Mouse (Mus musculus): ENCODE measurements around the gene Eif3l.

Eif3l gene

DNA sequence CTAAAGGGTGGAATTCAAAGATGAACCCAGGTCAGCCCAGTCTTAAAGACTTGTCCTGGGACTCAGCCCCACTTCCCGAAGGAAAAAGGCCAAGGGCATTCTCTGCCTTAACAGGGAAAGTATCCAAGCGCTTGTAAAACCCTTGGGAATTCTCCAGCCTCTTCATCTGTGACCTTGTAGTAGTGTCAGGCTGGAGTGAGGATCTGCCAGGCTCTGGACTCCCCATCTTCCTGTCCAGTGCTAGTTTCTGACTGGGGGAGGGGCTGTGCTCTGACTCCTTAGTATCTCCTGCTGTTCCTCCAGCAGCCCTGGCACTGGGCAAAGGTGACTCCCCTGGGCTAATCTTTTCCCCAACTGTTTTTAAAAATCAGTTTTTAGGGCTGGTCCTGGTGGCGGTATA lies 21.6 kb downstream of the Eif3l start:
- no peak for DNase-seq

DNA sequence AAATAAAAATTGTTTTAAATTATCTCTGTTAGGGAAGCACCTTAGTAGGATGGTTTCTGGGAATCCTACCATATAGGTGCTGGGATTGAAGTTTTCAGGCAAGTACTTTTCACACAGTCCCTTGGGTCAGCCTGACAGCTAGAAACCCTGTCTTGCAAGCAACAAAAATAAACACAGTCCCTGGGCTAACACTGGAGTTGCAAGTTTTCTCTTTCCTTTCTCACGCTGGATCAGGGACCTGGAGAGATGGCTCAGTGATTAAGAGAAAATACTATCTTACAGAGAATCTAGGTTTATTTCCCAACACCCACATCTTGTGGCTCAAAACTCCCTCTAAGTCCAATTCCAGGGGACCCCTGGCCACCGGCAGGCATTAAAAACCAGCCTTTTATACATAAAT lies 22.2 kb downstream of the Eif3l start:
- DNase-seq = no peak

DNA sequence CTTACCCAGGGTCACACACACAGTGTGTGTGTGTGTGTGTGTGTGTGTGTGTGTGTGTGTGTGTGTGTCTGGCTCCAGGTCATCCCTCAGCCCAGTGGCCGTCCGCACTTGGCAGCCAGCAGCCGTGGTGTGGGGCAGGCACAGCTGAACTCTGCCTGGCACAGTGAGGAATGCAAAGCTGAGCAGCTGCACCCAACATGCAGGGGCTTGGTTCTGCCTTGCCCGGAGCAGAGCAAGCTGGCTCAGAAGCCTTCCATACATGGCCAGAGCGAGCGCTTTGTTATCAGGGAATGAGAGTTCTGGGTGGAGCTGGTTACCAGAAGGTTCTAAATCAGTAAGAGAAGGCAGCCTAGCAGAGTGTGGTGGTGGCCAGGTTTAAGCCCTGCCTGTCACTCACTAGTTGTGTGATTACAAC lies 22.6 kb downstream of the Eif3l start:
- no peak for DNase-seq

DNA sequence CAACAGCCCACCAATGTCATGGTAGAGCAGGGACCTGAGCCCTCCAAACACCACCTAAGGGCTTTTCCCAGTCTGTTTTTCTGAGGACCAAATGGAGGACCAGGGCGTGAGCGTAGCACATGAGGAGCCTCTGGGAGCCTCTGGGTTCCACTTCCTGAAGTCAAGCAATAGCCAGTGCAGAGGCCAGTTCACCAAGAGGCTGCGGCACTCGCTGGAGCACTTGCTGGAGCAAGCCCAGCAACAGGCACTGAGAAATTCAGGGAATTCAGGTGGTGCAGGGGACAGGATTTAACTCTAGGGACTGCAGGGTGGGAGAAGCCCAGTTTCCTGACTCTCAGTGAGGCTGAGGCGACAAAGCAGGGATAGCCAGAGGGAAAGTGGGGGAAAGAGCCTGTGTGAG lies 23.2 kb downstream of the Eif3l start:
- no peak for DNase-seq

DNA sequence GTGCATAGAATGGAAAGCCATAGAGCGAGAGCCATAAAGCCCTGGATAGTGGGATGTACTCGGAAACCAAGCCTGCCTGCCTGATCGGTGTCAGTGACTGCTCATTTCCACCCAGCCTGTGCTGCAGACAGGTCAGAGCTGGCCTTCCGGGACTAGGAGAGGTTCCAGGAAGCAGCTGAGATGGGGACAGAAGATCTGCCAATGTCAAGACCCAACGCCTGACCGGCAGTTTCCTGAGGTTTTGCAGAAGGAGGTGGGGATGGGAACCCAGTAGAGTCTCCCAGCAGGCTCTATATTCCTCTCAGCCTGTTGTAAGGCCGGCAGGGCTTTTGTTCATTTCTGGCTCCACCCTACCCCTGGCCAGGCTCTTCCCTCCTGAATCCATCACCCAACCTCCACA lies 23.9 kb downstream of the Eif3l start:
- DNase-seq = no peak

DNA sequence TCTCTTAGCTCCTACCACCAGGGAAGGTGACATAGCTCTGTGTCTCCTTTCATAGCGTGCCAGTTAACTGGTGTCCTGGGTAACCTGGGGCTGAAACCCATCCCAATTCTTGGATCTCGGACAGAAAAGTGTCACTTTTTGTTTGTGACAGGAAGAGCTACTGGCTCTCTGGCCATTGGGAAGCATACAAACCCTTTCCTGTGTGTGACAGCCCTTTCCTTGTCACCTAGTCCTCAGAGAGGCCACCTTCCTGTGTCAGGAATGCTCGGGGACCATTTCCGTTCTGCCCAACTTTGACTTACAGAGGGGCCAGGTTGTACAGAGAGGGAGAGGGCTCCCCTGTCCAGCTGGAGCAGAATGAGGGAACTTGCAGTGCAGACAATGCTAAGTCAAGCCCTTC lies 24.5 kb downstream of the Eif3l start:
- no peak for DNase-seq

DNA sequence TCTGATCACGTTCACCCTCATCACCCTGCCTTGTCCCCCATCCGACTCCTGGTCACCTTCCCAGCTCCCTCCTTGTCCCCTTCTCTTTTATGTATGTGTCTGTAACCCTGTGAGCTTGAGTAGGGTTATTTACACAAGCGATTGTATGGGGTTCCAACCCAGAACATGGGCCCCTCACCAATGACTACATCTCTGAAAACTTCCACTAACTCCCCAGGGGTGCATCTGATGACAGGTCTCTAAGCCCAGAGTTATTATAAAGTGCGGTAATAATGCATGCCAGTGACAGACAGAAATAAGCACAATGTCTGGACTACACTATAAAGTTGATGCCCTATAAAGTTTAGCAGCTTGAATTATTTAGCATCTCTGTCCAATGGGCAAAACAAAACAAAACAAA lies 25.4 kb downstream of the Eif3l start:
- no peak for DNase-seq

DNA sequence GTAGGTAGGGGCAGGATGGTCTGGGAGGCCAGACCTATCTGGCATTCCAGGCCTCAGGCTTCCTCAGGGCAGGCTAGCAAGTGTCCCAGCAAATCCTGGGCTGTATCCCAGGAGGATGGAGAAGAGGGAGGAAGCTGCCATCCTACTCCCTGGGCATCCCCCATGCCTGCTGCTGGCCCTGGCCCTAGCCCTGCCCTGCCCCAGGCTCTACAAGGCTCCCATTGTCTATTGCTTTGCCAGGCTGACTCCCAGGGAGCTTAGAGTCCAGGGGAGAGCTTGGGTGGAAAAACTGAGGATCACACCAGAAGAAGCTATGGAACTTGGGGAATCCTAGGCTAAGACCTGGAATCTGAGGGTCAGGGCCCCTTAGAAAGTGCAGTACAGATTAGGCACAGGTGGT lies 26.6 kb downstream of the Eif3l start:
- no peak for DNase-seq

DNA sequence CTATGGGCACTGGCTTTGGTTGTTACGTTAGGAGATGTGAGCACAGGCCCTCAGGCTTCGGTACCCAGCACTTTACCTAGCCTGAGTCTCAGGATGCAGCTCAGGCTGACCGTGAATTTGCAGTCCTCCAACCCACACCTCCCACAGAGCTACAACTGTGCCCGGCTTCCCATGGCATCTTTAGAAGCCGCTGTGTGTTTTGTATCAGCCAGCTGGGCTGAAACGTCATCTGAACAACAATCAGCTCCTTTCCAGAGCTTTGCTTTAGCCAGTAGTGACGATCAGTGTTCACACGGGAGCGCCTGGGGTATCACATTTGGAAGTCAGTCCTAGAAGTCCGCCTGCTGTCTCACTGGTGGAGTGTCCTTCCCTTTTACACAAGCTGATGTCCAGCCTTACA lies 28.3 kb downstream of the Eif3l start:
- DNase-seq = no peak

DNA sequence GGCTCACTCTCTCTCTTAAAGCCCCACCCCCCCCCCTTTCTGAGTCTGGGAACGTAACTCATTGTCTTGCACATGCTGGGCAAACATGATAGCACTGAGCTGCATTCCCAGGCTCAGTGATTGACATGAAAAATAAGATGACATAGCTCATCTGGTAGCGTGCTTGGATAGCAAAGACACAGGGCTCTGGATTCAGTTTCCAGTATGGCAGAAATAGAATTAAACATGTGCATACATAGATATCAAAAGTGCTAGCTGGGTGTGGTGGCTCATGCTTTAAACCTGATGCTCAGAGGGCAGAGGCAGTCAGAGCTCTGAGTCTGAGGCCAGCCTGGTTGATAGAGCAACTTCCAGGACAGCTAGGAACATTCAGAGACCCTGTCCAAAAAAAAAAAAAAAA lies 30.8 kb downstream of the Eif3l start:
- no peak for DNase-seq

DNA sequence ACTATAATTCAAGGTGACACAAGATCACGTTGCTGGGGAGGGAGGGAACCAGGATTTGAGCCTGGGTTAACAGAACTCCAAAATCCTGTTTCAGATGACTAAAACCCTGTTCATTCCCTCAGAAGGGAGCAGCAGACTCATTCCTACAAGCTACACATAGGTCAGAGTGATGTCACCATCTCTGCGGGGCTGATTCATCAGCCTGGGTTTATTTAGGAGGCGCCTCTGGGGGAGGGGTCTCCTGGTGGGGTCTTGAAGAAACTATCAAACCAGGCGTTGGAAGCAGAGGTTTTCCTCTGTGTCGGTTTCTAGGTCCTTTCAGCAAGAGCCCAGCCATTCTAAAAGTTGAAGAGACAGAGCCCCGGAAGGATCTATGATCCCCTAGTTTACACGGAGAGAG lies 33.0 kb downstream of the Eif3l start:
- DNase-seq = no peak

DNA sequence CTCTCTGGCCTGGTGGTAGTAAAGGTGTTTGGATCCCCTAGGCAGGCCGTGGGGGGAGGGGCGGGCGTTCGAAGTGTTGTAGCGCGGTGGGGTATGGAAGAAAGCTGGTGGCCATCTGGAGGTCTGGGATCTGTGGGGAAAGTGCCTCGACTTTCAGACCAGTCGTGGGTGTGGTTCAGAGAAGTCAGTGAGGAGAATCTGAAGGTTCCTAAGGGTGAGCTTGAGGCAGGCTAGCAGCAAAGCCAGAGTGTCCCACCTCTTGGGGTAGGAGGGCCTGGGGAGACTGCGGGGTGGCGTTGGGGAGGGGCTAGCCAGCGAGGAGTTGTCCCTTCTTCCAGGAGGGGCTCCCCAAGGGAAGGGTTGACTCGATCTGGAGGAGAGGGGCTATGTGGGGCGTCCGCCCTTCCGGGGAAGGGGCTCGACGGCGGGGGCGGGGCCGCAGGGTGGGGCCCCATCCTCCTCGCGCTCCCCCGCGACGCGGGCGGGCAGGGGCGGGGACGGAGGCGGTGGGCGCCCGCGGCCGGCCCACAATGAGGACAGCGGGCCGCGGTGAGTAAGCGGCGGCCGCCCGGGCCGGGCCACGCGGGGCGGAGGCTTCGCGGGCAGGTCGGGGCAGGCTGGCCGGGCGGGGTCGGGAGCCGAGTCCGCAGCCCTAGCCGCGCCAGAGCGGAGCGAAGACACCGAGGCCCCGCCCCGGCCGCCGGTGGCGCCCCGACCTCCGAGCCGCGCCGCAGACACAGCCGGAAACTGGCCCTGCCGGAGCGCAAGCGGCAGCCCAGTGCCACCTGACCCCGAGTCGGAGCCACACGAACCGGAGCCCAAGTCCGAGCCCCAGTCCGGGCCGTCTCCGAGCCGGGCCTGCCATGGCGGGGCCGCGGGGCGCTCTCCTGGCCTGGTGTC lies 33.7 kb downstream of the Eif3l start, which contains the start of gene Micall1:
Micall1 (plus strand) TSS at position 478 of the 900 bp plus-strand sequence.
- DNase-seq = peak; percentile 81

DNA sequence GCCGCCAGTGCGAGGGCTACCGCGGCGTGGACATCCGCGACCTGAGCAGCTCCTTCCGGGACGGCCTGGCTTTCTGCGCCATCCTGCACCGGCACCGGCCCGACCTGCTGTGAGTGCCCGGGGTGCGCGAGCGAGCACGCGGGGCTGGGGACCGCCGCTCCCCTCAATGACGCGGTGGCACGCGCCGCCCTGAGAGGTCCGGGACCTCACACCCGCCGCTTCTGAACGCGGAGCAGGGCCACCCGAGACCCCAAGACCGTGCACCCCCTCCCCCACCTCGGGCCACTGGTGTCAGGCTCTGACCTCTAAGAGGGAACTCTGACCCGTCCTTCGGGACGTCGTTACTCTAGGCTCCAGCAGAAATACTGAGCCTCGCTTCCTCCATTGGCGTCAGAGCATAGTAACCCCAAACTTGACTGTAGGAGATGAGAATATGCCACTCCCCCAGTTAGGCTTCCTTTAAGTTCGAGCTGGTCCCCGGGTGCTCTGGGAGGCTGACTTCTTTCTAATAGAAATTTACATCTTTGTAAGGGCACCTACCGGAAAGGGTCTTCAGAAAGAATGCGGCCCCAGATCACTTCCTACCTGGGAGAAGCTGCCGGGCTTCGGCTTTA lies 34.4 kb downstream of the Eif3l start:
- DNase-seq = peak; percentile 58

DNA sequence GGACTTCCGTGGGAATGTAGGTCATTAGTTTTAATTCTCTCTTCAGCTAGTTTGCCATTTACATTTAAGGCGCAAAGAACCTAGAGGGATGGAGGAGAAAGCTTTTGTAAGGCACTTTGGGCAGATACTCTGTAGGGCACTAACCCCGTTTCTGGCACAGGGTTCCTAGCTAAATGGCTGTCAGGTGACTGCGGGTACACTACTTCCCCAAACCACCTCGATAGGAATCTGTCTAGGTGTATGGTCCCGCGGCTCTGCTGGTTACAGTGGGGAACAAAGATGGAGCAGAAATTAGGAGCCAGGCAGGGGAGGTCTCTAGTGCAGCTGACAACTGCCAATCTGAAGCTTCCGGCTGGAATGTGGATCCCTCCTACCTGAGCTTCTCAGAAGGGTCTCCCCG lies 35.1 kb downstream of the Eif3l start:
- no peak for DNase-seq

DNA sequence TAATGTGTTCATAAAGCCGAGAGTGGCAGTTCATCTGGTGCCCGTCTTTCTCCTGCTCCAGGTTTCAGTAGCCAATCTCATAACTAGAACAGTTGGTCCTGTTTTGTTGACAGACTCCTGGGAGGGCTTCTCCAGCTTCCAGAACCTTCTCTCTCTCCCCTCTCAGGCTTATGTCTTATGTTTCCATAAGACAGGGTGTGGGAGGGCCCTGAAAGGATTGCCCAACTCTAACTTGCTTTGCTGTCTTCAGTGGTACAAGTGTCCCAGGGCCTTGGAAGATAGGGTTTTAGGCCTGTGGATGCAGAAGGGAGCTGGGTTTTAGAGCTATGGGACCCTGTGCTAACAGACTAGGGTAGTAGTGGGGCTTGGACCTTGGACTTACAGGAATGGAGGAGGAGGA lies 35.5 kb downstream of the Eif3l start:
- no peak for DNase-seq

DNA sequence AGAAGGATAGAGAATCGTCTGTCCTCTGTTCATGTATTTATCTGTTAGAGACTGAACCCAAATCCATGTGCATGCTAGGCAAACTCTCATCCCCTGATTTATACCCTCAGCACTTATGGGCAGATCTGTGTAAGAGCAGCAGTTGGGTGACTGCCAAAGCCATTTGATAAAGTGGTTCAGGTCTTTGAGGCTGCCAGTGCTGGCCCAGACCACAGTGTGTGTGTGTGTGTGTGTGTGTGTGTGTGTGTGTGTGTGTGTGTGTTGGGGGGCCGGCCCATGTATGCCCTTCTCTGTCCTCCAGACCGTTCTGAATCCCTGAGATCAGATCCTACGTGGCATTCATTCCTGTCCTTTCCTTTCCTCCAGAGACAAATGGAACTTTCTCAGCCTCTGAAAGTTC lies 36.8 kb downstream of the Eif3l start:
- no peak for DNase-seq

DNA sequence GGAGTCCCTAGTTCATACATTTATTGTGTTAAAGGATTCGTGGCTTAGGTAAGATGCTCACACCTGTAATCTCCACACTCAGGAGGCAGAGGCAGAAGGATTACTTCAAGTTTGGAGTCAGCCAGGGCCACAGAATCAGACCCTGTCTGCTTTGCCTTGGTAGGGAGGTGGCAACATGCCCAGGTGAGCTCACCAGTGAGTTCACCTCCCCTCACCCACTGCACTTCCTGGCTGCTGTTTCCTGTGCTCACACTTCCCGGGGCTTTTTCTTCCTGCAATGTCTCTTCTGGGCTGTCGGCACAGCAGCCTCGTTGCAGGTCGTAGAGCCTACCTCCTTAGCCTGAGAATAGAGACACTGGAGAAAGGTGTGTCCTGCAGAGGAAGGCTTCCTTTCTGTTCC lies 40.3 kb downstream of the Eif3l start:
- no peak for DNase-seq

DNA sequence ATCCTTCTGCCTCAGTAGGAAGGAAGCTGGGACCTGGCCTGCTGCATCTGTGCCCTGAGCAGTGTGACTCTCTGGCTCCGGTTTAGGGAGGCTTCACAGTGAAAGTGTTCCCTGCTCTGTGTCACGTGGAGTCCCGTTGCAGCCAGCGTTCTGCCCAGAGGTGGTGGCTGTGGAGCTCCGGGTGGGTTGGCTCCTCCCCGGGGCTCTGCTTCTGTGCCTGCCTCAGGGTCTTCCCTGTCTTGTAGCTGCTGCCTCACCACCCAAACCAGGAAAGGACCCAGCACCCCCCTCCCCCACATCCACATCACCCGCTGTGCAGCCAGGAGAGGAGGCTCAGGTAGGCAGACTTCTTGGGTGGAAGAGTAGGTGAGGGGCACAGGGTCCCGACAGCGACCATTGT lies 44.5 kb downstream of the Eif3l start:
- no peak for DNase-seq

DNA sequence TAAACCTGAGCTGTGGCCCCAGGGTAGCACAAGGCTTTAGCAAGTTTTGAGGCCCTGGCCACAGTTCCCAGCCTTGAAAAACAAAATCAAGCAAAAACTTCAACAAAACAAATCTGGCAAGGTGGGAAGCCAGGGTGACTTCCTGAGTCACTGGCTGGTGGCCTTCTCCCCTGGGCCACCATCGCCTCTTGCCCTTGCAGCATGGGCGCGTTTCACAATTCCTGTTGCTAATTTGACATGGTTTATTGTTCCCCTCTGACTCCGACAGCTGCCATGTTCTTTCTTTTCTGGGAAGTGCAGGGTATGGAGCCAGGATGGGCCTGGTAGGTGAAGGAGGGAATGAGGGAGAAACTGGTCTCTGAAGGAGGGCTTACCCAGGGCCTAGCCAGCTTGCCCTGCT lies 47.1 kb downstream of the Eif3l start:
- DNase-seq = no peak

DNA sequence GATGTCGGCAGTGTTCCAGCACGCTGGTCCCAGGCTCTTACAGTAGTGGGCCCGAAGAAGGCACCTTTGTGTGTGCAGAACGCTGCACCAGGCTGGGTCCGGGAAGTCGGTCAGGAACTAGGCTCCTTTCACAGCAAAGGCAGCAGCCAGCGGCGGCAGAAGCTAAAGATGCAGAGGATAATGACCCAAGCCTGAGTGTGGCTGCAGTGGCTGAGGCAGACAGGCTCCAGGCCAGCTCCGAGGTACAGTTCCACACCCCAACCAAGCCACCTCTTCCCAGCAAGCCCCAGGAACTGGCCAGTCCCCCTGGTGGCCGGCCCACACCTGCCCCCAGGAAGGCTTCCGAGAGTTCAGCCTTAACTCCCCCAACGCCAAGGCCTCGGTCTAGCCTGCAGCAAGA lies 47.6 kb downstream of the Eif3l start:
- DNase-seq = no peak

DNA sequence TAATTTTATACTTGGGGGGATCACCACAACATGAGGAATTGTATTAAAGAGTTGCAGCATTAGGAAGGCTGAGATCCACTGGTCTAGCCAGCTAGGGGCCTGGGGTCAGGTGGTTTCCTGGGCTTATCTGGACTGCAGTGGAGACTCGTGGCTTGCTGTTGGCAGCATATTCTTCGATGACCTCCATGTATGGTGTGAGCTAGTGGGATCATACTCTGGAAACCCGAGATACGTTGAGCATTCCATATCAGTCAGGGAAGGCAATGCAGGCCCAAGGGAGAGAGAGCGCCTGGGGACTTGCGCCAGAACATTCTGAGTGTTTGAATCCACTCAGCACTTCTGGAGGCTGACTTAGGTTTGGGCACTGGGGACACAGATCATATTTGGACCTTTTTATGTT lies 48.8 kb downstream of the Eif3l start:
- DNase-seq = no peak

DNA sequence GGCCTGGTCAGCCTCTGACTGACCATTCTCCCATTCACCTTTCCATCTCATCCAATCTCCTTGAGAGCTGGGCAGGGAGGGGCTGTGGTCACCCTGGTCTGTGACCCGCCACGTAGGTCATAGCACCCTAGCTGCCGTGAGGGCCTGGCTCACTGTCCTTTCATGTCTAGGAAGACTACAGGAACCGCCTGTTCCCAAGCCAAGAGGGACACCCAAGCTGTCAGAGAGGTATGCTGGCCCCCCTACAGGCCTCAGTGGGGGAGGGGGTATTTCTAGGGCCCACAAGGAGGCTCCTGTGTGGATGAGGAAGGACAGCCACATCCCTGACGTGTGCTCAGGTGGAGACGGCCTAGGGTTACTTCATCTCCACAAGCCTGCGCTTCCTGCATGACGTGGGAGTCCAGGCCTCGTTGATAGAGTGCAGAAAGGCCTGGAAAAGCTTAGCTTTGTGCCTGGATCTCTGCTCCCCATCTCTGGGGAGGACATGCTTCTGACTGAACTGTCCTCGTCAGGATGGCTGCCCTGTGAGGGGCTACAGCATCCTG lies 49.4 kb downstream of the Eif3l start:
- no peak for DNase-seq

DNA sequence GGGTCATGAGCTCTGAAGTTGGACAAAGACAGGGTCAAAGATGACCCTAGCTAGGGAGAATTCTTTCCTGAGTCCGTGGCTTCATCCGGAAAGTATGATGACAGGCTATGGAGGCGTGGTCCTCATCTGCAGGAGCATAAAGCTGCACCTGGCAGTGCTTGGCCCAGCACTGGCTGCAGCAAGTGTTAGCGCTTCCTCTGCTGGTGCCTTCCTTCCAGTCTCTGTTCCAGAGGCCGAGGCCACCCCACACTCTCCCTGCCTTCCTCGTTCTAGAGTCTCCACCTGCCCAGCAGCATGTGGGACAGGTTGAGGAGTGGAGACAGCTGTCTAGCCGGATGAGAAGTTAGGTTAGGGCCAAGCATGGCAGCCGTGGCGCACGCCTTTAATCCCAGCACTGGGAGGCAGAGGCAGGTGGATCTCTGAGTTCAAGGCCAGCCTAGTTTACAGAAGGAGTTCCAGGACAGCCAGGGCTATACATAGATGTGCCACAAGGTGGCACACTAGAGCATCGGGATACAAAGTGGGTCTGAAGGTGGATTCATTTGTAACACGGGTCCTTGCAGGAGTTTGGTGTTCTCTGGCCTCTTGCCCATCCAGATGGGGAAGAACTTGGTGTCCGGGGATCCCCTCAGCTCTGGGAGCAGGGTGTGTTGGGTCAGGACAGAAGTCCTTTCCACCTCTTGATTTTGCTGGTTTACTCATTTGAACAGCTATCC lies 51.4 kb downstream of the Eif3l start:
- DNase-seq = no peak

DNA sequence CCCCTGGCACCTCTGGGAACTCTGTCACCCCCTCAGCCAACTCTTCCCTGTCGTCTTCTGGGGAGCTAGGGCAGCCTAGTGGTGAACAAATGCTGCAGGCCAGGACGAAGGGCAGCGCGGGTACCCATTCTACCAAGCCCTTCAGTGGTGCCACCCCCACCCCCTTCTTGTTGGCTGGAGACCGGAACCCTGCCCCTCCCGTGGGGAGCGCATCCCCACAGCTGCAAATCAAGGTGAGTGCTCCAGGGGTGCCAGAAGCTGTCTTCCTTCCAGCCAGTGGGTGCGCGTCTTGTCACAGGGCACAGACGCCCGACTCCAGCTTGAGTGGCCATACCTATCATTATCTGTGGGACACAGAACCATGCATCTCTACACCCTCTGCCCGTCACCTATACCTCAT lies 52.1 kb downstream of the Eif3l start:
- no peak for DNase-seq
